Mouse (Mus musculus) limb, embryonic 14.5 days (tissue): ENCODE results near the gene Tns1. TPM values are rescaled to one million over a fixed set of nuclear protein-coding genes. Genes with fewer than 3 reads are reported as not detected.

ENCODE experiments used
- ATAC-seq: fragments of 200-750 bp; cut with Nextera tagmentation; 2 replicates; pipeline ENCODE4 v1.8.0; 2017; ENCODE audit warnings: low read depth, moderate number of reproducible peaks, moderate TSS enrichment; ENCODE audit not compliant: low FRiP score
- DNase-seq: peaks from one replicate; pipeline ENCODE4 v3.0.0-alpha.2; 2015; ENCODE audit warnings: low spot score
- H3K27ac ChIP-seq: fragments of 300-500 bp; sonication (generic); replicated peaks from 2 replicates; pipeline ENCODE4 v1.5.1; 2014; ENCODE audit warnings: low read depth, mild to moderate bottlenecking, low read length, moderate library complexity, mixed read lengths
- H3K27me3 ChIP-seq: fragments of 300-500 bp; sonication (generic); 2 replicates; pipeline ENCODE4 v1.6.1; 2014; ENCODE audit warnings: low read length, mixed read lengths; ENCODE audit not compliant: control insufficient read depth, insufficient read depth
- H3K36me3 ChIP-seq: fragments of 300-500 bp; sonication (generic); 2 replicates; pipeline ENCODE4 v1.6.1; 2014; ENCODE audit warnings: mild to moderate bottlenecking, low read length, moderate library complexity, mixed read lengths; ENCODE audit not compliant: control insufficient read depth, insufficient read depth
- H3K4me1 ChIP-seq: fragments of 300-500 bp; sonication (generic); 2 replicates; pipeline ENCODE4 v1.6.1; 2014; ENCODE audit warnings: antibody characterized with exemption, low read length, mixed read lengths; ENCODE audit not compliant: control insufficient read depth, insufficient read depth
- H3K4me2 ChIP-seq: fragments of 300-500 bp; sonication (generic); replicated peaks from 2 replicates; pipeline ENCODE4 v1.6.1; 2014; ENCODE audit warnings: low read depth, mild to moderate bottlenecking, low read length, moderate library complexity; ENCODE audit not compliant: severe bottlenecking
- H3K4me3 ChIP-seq: fragments of 300-500 bp; sonication (generic); replicated peaks from 2 replicates; pipeline ENCODE4 v1.5.1; 2014; ENCODE audit warnings: low read length
- H3K9ac ChIP-seq: fragments of 300-500 bp; sonication (generic); 2 replicates; pipeline ENCODE4 v1.6.1; 2014; ENCODE audit warnings: mild to moderate bottlenecking, low read depth, low read length, moderate library complexity; ENCODE audit not compliant: severe bottlenecking
- H3K9me3 ChIP-seq: fragments of 300-500 bp; sonication (generic); 2 replicates; pipeline ENCODE4 v1.6.1; 2016; ENCODE audit warnings: low read length; ENCODE audit not compliant: control insufficient read depth
- POLR2A ChIP-seq: fragments of 200-500 bp; IDR thresholded peaks from 2 replicates; pipeline ENCODE4 v1.8.0; 2012; ENCODE audit warnings: inconsistent platforms, mild to moderate bottlenecking, moderate library complexity, borderline replicate concordance; ENCODE audit not compliant: insufficient read depth, insufficient read length; ENCODE audit errors: extremely low read depth
- WGBS: fragments of 180-500 bp; shearing (Covaris S2); extraction: QIAGEN DNeasy Blood & Tissue Kit; methylation state at CpG from one replicate; pipeline ENCODE4 v1.1.7; 2014; 5-methylcytosine and 5-hydroxymethylcytosine counted together
- polyA plus RNA-seq, 2 experiments: library from polyadenylated mRNA; depleted of rRNA in 1 of 2; stranded (reverse) in 1 of 2; unstranded in 1 of 2; fragments of >200 nt; fragmentation: Nextera tagmentation in 1 of 2; extraction: Ambion mirVana in 1 of 2; gene quantifications; 2 replicates each; pipeline versions ENCODE4 v1.2.1 to v1.2.3; 2012 to 2014

The Tns1 gene
- polyA plus RNA-seq, 2 experiments = 38.0 to 51.3 TPM

- Histone ChIP-seq H3K9ac (no peak overlapping the region), H3K27ac (no peak overlapping the region), H3K4me1 (peaks cover 44% of the 10 kb centered on the region), H3K27me3 (no peaks in the 10 kb centered on the region), H3K4me2 (no peak overlapping the region), H3K36me3 (0 out of 2 replicates have a peak, but pooled peaks cover 14% of the 10 kb centered on the region), H3K9me3 (no peaks in the 10 kb centered on the region), H3K4me3 (no peak overlapping the region)
- WGBS = 92% methylated on average over 12 of the region's 14 CpGs
- TF ChIP-seq POLR2A = no peak
- DNase-seq (no peak), ATAC-seq (no peak)
Observed at GRCm38 (mm10) chr1:74013296-74014031, 110.8 kb downstream of the Tns1 start.

GRCm38 (mm10) chr1:74012706-74013105 lies 111.5 kb downstream of the Tns1 start:
- Histone ChIP-seq H3K27ac (no peak overlapping the region), H3K36me3 (0 out of 2 replicates have a peak, but pooled peaks cover 14% of the 10 kb centered on the region), H3K4me2 (no peak overlapping the region), H3K9ac (peak overlapping the region; percentile 16; the same call in 1 of the 2 replicates), H3K9me3 (no peaks in the 10 kb centered on the region), H3K27me3 (no peaks in the 10 kb centered on the region), H3K4me1 (peaks cover 48% of the 10 kb centered on the region), H3K4me3 (no peak overlapping the region)
- WGBS = 81% methylated on average over 10 of the region's 10 CpGs
- TF ChIP-seq POLR2A = no peak
- ATAC-seq = no peak
- DNase-seq = no peak

DNA sequence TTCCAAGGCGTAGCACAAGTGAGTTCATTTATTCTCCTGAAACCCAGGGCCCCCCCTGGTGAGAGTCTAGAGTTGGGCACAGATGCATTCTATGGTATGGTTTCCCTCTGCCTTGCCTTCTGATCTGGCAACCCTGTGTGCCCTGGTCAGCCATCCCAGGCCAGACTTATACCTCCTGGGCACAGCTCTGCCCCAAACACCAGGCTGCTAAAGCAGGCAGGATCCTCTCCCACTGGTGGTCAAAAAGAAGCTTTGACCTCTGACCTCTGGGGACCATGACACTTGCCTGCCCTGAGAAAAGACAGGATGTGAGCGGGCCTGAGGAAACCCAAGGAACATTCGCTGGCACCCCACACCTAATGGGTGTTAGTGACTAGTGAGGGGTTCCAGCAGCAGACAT lies 114.8 kb downstream of the Tns1 start:
- 90% methylated on average over 3 of the region's 3 CpGs for WGBS
- no peak for DNase-seq
- no peak overlapping the region for H3K27ac ChIP-seq
- H3K36me3 ChIP-seq = 0 out of 2 replicates have a peak, but pooled peaks cover 14% of the 10 kb centered on the region
- ATAC-seq = no peak
- no peak overlapping the region for H3K4me2 ChIP-seq
- H3K4me3 ChIP-seq = no peak overlapping the region
- H3K27me3 ChIP-seq = no peaks in the 10 kb centered on the region
- H3K9ac ChIP-seq = no peak overlapping the region
- no peaks in the 10 kb centered on the region for H3K9me3 ChIP-seq
- peaks cover 22% of the 10 kb centered on the region for H3K4me1 ChIP-seq
- TF ChIP-seq POLR2A = no peak

DNA sequence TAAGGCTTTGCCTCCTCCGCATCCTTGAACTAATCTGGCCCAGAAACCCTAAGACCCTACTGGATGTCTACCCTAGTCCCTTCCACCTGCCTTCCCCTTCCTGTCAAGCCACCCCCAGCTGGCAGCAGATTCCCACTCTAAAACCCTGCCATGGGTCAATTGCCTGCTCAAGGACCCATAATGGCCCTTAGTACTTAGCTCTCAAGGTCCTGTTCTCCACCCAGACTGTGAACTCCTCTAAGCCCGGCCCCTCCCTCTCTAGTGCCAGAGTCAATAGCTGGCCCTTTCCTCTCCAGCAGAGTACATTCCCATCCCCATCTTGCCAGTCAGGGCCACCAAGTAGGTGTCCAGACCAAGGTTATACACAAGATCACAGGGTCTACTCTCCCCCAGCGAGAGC lies 115.3 kb downstream of the Tns1 start:
- no peak for ATAC-seq
- 87% methylated on average over 3 of the region's 3 CpGs for WGBS
- 0 out of 2 replicates have a peak, but pooled peaks cover 14% of the 10 kb centered on the region for H3K36me3 ChIP-seq

GRCm38 (mm10) chr1:74008498-74008897 lies 115.8 kb downstream of the Tns1 start:
- no peak overlapping the region for H3K9ac ChIP-seq
- TF ChIP-seq POLR2A = no peak
- peaks cover 20% of the 10 kb centered on the region for H3K4me1 ChIP-seq
- WGBS = 27% methylated on average over 5 of the region's 5 CpGs
- H3K36me3 ChIP-seq = 0 out of 2 replicates have a peak, but pooled peaks cover 14% of the 10 kb centered on the region
- H3K27me3 ChIP-seq = no peaks in the 10 kb centered on the region
- ATAC-seq (peak; percentile 12; the same call in 1 of the 2 replicates), DNase-seq (no peak)
- no peaks in the 10 kb centered on the region for H3K9me3 ChIP-seq
- no peak overlapping the region for H3K4me3 ChIP-seq
- H3K27ac ChIP-seq = no peak overlapping the region
- no peak overlapping the region for H3K4me2 ChIP-seq

More for the DNA sequence above, 115.3 kb downstream of the Tns1 start:
- H3K27me3 ChIP-seq = no peaks in the 10 kb centered on the region
- peaks cover 20% of the 10 kb centered on the region for H3K4me1 ChIP-seq
- H3K9ac ChIP-seq = no peak overlapping the region
- H3K4me3 ChIP-seq = no peak overlapping the region
- no peak overlapping the region for H3K4me2 ChIP-seq
- no peaks in the 10 kb centered on the region for H3K9me3 ChIP-seq
- TF ChIP-seq POLR2A = no peak
- no peak for DNase-seq
- H3K27ac ChIP-seq = no peak overlapping the region
